Mouse (Mus musculus): Measurements from ENCODE around the gene Nckipsd. TPM values are rescaled to one million over a fixed set of nuclear protein-coding genes. Genes with fewer than 3 reads are reported as not detected.

Gene Nckipsd
- polyA plus RNA-seq, 1 experiment from 2014 or later: 6.8 TPM

- H3K27me3 ChIP-seq (replicated peaks; ENCODE audit: control insufficient read depth, insufficient read depth, low read length): no peaks in the 10 kb centered on the region
- ATAC-seq: no peak
- no peak for TF ChIP-seq CTCF (IDR thresholded peaks at IDR 0.05; ENCODE audit: low read depth)
- H3K4me2 ChIP-seq (replicated peaks; ENCODE audit: low read depth): no peak overlapping the region
- H3K9ac ChIP-seq (ENCODE audit: low read depth, low read length): no peak overlapping the region
- no peaks in the 10 kb centered on the region for H3K4me1 ChIP-seq (replicated peaks; ENCODE audit: control insufficient read depth, insufficient read depth, low read length)
- no peak overlapping the region; the same call in none of the 2 replicates for H3K27ac ChIP-seq (ENCODE audit: low read depth, low read length)
- no peaks in the 10 kb centered on the region for H3K9me3 ChIP-seq (ENCODE audit: control insufficient read depth)
- WGBS: 88% methylated on average over 1 of the region's 1 CpGs
- H3K4me3 ChIP-seq (ENCODE audit: low read depth, low read length): no peak overlapping the region
- H3K36me3 ChIP-seq (ENCODE audit: control insufficient read depth, insufficient read depth): peaks cover 46% of the 10 kb centered on the region
Observed at GRCm38 (mm10) chr9:108806831-108807230, 1.3 kb upstream of the Nckipsd start.

- H3K9ac ChIP-seq (ENCODE audit: low read depth, low read length): no peak overlapping the region
- H3K4me1 ChIP-seq (replicated peaks; ENCODE audit: control insufficient read depth, insufficient read depth, low read length): no peaks in the 10 kb centered on the region
- peaks cover 54% of the 10 kb centered on the region for H3K36me3 ChIP-seq (ENCODE audit: control insufficient read depth, insufficient read depth)
- H3K27me3 ChIP-seq (replicated peaks; ENCODE audit: control insufficient read depth, insufficient read depth, low read length): no peaks in the 10 kb centered on the region
- no peak overlapping the region for H3K4me3 ChIP-seq (ENCODE audit: low read depth, low read length)
- TF ChIP-seq CTCF (IDR thresholded peaks at IDR 0.05; ENCODE audit: low read depth): no peak
- H3K9me3 ChIP-seq (ENCODE audit: control insufficient read depth): no peaks in the 10 kb centered on the region
- 63% methylated on average over 5 of the region's 5 CpGs for WGBS
- no peak; the same call in 1 of the 2 replicates for ATAC-seq
- H3K27ac ChIP-seq (ENCODE audit: low read depth, low read length): no peak overlapping the region
- H3K4me2 ChIP-seq (replicated peaks; ENCODE audit: low read depth): peak overlapping the region; percentile 97
Observed at GRCm38 (mm10) chr9:108807674-108808073, 494 bp upstream of the Nckipsd start.

GRCm38 (mm10) chr9:108809188-108809587 is 1.0 kb downstream of the Nckipsd start:
- Histone ChIP-seq H3K27ac (ENCODE audit: low read depth, low read length) (no peak overlapping the region), H3K36me3 (ENCODE audit: control insufficient read depth, insufficient read depth) (peaks cover 56% of the 10 kb centered on the region), H3K4me3 (ENCODE audit: low read depth, low read length) (peak overlapping the region; percentile 74; the same call in 1 of the 2 replicates), H3K9ac (ENCODE audit: low read depth, low read length) (no peak overlapping the region), H3K4me2 (replicated peaks; ENCODE audit: low read depth) (peak overlapping the region; percentile 97), H3K9me3 (ENCODE audit: control insufficient read depth) (no peaks in the 10 kb centered on the region), H3K27me3 (replicated peaks; ENCODE audit: control insufficient read depth, insufficient read depth, low read length) (no peaks in the 10 kb centered on the region), H3K4me1 (replicated peaks; ENCODE audit: control insufficient read depth, insufficient read depth, low read length) (no peaks in the 10 kb centered on the region)
- no peak for TF ChIP-seq CTCF (IDR thresholded peaks at IDR 0.05; ENCODE audit: low read depth)
- 62% methylated on average over 5 of the region's 5 CpGs for WGBS
- ATAC-seq: no peak

GRCm38 (mm10) chr9:108809723-108810122 is 1.6 kb downstream of the Nckipsd start:
- H3K27ac ChIP-seq (ENCODE audit: low read depth, low read length): no peak overlapping the region
- H3K36me3 ChIP-seq (ENCODE audit: control insufficient read depth, insufficient read depth): peaks cover 56% of the 10 kb centered on the region
- peak overlapping the region; percentile 97; the same call in 1 of the 2 replicates for H3K4me2 ChIP-seq (replicated peaks; ENCODE audit: low read depth)

GRCm38 (mm10) chr9:108810516-108810915 is 2.3 kb downstream of the Nckipsd start:
- no peak overlapping the region for H3K4me2 ChIP-seq (replicated peaks; ENCODE audit: low read depth)
- TF ChIP-seq CTCF (IDR thresholded peaks at IDR 0.05; ENCODE audit: low read depth): no peak
- ATAC-seq: no peak
- WGBS: 86% methylated on average over 5 of the region's 5 CpGs
- no peaks in the 10 kb centered on the region for H3K9me3 ChIP-seq (ENCODE audit: control insufficient read depth)
- no peak overlapping the region for H3K27ac ChIP-seq (ENCODE audit: low read depth, low read length)
- H3K9ac ChIP-seq (ENCODE audit: low read depth, low read length): no peak overlapping the region
- no peaks in the 10 kb centered on the region for H3K27me3 ChIP-seq (replicated peaks; ENCODE audit: control insufficient read depth, insufficient read depth, low read length)
- peaks cover 56% of the 10 kb centered on the region for H3K36me3 ChIP-seq (ENCODE audit: control insufficient read depth, insufficient read depth)
- no peak overlapping the region for H3K4me3 ChIP-seq (ENCODE audit: low read depth, low read length)
- H3K4me1 ChIP-seq (replicated peaks; ENCODE audit: control insufficient read depth, insufficient read depth, low read length): no peaks in the 10 kb centered on the region

More at GRCm38 (mm10) chr9:108809723-108810122, 1.6 kb downstream of the Nckipsd start:
- Histone ChIP-seq H3K4me1 (replicated peaks; ENCODE audit: control insufficient read depth, insufficient read depth, low read length) (no peaks in the 10 kb centered on the region), H3K4me3 (ENCODE audit: low read depth, low read length) (no peak overlapping the region), H3K27me3 (replicated peaks; ENCODE audit: control insufficient read depth, insufficient read depth, low read length) (no peaks in the 10 kb centered on the region), H3K9ac (ENCODE audit: low read depth, low read length) (no peak overlapping the region), H3K9me3 (ENCODE audit: control insufficient read depth) (no peaks in the 10 kb centered on the region)
- no peak for ATAC-seq
- TF ChIP-seq CTCF (IDR thresholded peaks at IDR 0.05; ENCODE audit: low read depth): no peak
- 60% methylated on average over 6 of the region's 6 CpGs for WGBS

- H3K27ac ChIP-seq (ENCODE audit: low read depth, low read length): no peak overlapping the region
- ATAC-seq: no peak
- H3K4me1 ChIP-seq (replicated peaks; ENCODE audit: control insufficient read depth, insufficient read depth, low read length): no peaks in the 10 kb centered on the region
- no peaks in the 10 kb centered on the region for H3K9me3 ChIP-seq (ENCODE audit: control insufficient read depth)
- no peak overlapping the region for H3K4me3 ChIP-seq (ENCODE audit: low read depth, low read length)
- no peak overlapping the region for H3K4me2 ChIP-seq (replicated peaks; ENCODE audit: low read depth)
- WGBS: 80% methylated on average over 7 of the region's 7 CpGs
- H3K9ac ChIP-seq (ENCODE audit: low read depth, low read length): no peak overlapping the region
- TF ChIP-seq CTCF (IDR thresholded peaks at IDR 0.05; ENCODE audit: low read depth): no peak
- peaks cover 54% of the 10 kb centered on the region for H3K36me3 ChIP-seq (ENCODE audit: control insufficient read depth, insufficient read depth)
- no peaks in the 10 kb centered on the region for H3K27me3 ChIP-seq (replicated peaks; ENCODE audit: control insufficient read depth, insufficient read depth, low read length)
Observed at GRCm38 (mm10) chr9:108815557-108815956, 7.4 kb downstream of the Nckipsd start.

- peaks cover 28% of the 10 kb centered on the region for H3K36me3 ChIP-seq (ENCODE audit: control insufficient read depth, insufficient read depth)
- no peak overlapping the region for H3K9ac ChIP-seq (ENCODE audit: low read depth, low read length)
- H3K4me3 ChIP-seq (ENCODE audit: low read depth, low read length): no peak overlapping the region
- 61% methylated on average over 3 of the region's 3 CpGs for WGBS
- peaks cover 15% of the 10 kb centered on the region for H3K27me3 ChIP-seq (replicated peaks; ENCODE audit: control insufficient read depth, insufficient read depth, low read length)
- no peaks in the 10 kb centered on the region for H3K4me1 ChIP-seq (replicated peaks; ENCODE audit: control insufficient read depth, insufficient read depth, low read length)
- no peaks in the 10 kb centered on the region for H3K9me3 ChIP-seq (ENCODE audit: control insufficient read depth)
- H3K4me2 ChIP-seq (replicated peaks; ENCODE audit: low read depth): no peak overlapping the region
- no peak overlapping the region for H3K27ac ChIP-seq (ENCODE audit: low read depth, low read length)
- peak; percentile 76 for TF ChIP-seq CTCF (IDR thresholded peaks at IDR 0.05; ENCODE audit: low read depth)
- ATAC-seq: no peak
Observed at GRCm38 (mm10) chr9:108819495-108819894, 11.3 kb downstream of the Nckipsd start.
